Mouse (Mus musculus): Measurements from ENCODE around the gene Dffb.

- TF ChIP-seq CTCF (IDR thresholded peaks at IDR 0.05; ENCODE audit: low read depth, low read length) (no peak), POLR2A (IDR thresholded peaks at IDR 0.05; ENCODE audit: extremely low read depth, insufficient read depth, low read length) (no peak)
Observed at GRCm38 (mm10) chr4:153950372-153950771, 24.6 kb downstream of the Dffb start.

Measured in liver, adult 2 months (tissue).